Mouse (Mus musculus) B cell, adult 2 months (primary cell): ENCODE data around the gene Gh.

ENCODE experiments used
- DNase-seq, 2 experiments: peaks; one replicate each; pipeline ENCODE4 v3.0.0; 2022

The Gh gene

GRCm38 (mm10) chr11:106268326-106269059 lies 33.2 kb downstream of the Gh start:
- no peak for DNase-seq

GRCm38 (mm10) chr11:106267871-106268270 lies 33.8 kb downstream of the Gh start:
- DNase-seq, result no peak

GRCm38 (mm10) chr11:106267311-106267852 lies 34.3 kb downstream of the Gh start:
- DNase-seq, result no peak

DNA sequence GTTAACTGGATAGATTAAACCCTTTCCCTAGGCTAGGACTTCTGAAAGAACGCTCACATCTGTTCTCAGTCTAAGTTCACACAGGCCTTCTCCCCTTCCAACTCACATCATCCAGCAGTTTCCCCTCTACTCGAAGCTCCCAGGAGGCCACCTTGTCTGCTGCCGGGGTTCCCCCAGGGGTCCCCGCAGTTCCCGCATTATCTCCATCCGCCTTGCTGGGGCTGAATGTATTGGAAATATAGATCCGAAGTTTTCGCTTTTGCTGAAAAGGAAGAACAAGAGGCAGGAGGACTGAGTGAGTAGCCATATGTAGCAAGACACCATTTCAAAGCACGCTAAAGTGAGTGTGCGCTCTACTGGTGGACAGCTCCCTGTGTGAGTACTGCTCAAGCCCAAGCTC lies 35.2 kb downstream of the Gh start:
- no peak for DNase-seq

DNA sequence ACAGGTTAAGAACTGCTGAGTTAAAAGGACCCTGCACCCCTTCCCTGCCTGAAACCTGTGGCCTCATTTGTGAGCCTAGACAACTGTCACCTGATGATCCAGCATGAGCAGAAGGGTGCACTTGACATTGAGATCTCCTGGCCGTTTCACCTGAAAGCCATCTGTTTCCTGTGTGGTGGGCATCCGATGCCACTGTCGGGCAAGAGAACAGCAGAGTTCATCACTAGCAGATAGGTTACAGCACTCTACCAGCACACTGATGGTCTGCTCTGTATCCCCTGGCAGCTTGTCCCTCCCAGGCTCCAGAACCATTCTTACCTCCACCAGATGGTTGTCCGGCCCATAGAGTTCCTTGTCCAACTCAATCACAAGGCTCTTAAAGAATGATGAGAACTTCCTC lies 36.1 kb downstream of the Gh start:
- DNase-seq, result no peak

DNA sequence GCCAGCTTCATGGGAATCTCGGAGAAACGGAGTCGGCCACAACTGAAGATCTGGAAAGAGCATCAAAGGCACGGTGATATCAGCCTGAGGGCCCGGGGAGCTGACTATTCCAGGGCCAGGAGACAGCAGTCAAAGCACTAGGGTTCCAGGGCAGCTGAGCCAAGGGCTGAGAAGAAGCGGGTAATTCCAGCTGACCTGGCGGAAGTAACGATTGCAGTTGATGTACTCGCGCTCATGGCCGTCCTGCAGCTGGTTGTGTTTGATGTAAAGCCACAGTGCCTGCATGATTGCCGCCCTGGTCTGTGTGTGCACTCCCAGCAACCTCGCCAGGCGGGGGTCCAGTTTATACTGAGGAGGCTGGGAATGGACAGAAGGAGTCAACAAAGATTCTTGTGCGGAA lies 36.7 kb downstream of the Gh start:
- no peak for DNase-seq

GRCm38 (mm10) chr11:106263963-106264362 lies 37.7 kb downstream of the Gh start:
- no peak for DNase-seq

DNA sequence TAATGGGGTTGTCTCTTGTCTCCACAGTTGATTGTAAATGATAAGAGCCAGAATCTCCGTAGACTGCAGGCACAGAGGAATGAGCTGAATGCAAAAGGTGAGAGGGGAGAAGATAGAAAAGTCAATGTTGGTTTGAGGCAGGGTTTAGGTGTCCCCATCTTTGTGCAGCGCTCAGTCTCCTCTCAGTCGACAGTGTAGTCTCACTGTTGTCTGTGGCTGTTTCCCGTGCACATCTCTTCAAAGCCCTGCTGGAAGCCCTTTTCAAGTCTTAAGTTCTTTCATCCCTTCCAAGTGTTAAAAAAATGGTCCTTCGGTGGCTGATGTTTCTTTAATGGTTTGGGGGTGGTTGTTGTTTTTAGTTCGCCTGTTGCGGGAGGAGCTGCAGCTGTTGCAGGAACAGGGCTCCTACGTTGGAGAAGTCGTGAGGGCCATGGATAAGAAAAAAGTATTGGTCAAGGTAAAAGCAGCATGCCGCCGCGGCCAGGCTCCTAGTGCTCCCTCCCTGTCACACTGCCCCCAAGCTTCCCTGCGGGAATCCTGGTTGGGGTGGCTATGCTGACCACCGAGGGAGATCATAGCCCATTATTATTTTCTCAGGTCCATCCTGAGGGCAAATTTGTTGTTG lies 40.7 kb downstream of the Gh start:
- no peak for DNase-seq

- DNase-seq, result peak; percentile 17 to 31
Measured at GRCm38 (mm10) chr11:106256775-106257174, 44.9 kb downstream of the Gh start.

DNA sequence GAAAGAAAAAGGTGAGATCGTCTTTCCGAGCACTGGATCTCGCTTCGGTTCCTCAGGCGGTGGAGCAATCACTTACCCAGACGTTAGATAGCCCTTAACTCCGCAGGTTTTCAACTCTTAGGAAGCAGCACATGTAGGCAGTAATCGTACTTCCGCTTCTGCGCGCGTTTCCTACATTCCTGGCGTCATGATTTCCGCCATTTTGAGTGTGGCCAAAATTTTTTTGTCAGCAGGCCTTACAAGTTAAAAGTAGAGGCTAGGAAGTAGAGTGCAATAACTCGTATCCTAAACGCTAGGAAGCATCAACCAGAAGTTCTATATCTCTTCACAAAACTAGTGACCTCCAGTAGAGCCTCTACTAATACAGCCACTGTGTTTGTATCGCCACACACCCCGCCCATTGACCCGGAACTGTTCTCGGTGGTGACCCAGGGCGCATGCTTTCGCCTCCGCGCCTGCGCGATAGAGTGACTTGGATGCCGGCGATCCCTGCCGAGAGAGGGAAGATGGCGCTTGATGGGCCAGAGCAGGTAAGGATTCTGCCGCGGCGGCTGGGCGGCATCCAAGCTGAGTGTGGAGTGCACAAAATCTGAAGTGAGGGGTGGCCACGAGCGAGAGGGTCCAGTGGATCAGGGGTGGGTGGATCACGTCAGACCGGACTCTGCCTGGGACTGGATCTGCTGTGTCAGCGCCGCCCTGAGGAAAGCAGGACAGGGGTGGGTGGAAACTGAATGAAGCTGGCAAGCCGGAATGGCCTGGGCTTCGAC lies 45.8 kb downstream of the Gh start, which contains the start of the genes Ftsj3 and Psmc5:
Ftsj3 (minus strand) TSS at position 395 of the 767 bp plus-strand sequence.
Psmc5 (plus strand) TSS at position 470 of the 767 bp plus-strand sequence.
- peak; percentile 98 to 99 for DNase-seq

DNA sequence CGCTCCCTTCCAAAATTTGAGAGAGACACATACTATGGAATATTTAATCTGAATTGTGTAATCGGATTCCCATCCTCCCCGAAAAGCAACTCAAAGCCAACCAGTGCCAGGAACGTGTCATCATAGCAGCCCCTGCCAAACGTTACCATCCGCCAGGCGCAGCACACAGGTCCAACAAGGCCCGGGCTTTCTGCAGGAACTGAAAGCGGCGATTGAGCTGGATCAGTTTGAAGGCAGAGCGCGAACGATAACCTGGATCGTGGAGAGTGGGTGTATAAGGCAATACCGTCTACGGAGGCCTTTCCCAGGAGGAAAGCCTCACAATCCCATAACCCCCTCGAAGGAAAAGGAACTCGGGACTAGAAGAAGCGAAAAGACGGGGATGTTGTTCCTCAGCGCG lies 46.5 kb downstream of the Gh start:
- DNase-seq, result no peak

- DNase-seq, result no peak
Measured at GRCm38 (mm10) chr11:106254767-106255166, 46.9 kb downstream of the Gh start.
